21 mouse cellular contexts compared by ENCODE assay signal in genomic region chr11:69305291-69305690, GRCm38 (mm10).
"Had no signal": no experiment of that assay in that cellular context is flagged by ENCODE, and none has a peak within 500 bp of the region (broad histone marks: within the 10 kb centered on the region; RNA-seq: fewer than 3 reads in every experiment).

No protein-coding gene starts in this region.

- H3K9ac ChIP-seq: limb, embryonic 13.5 days; liver, embryonic 12.5 days; liver, embryonic 15.5 days; lung, embryonic 15.5 days; neural tube, embryonic 12.5 days; neural tube, embryonic 15.5 days had no signal

- H3K9me3 ChIP-seq: limb, embryonic 10.5 days; limb, embryonic 13.5 days; liver, embryonic 12.5 days; liver, embryonic 15.5 days; lung, embryonic 15.5 days; megakaryocyte, embryonic 14.5 days; midbrain, embryonic 10.5 days; neural tube, embryonic 12.5 days; neural tube, embryonic 15.5 days had no signal

- H3K4me2 ChIP-seq: limb, embryonic 13.5 days; liver, embryonic 12.5 days; liver, embryonic 15.5 days; lung, embryonic 15.5 days; neural tube, embryonic 12.5 days; neural tube, embryonic 15.5 days had no signal

- ATAC-seq: intestine, postnatal 0 days; liver, embryonic 12.5 days had no signal

- H3K27me3 ChIP-seq: limb, embryonic 13.5 days; liver, embryonic 12.5 days; liver, embryonic 15.5 days; lung, embryonic 15.5 days; neural tube, embryonic 12.5 days; neural tube, embryonic 15.5 days had no signal

- H3K4me3 ChIP-seq: limb, embryonic 10.5 days; limb, embryonic 13.5 days; liver, embryonic 12.5 days; liver, embryonic 15.5 days; lung, embryonic 15.5 days; megakaryocyte, embryonic 14.5 days; midbrain, embryonic 10.5 days; neural tube, embryonic 12.5 days; neural tube, embryonic 15.5 days had no signal

- H3K4me1 ChIP-seq: limb, embryonic 10.5 days; limb, embryonic 13.5 days; liver, embryonic 15.5 days; lung, embryonic 15.5 days; midbrain, embryonic 10.5 days; neural tube, embryonic 12.5 days; neural tube, embryonic 15.5 days had no signal

- DNase-seq: kidney, adult 2 months; kidney, postnatal 10 days; liver; lung, adult 18-20 months; lung, postnatal 10 days; lung, postnatal 36 days; midbrain, embryonic 14.5 days; retina, postnatal 1 day; right cerebral cortex, postnatal 25 days; thymus, adult 18-20 months; thymus, postnatal 36 days had no signal

- H3K27ac ChIP-seq: limb, embryonic 10.5 days; limb, embryonic 13.5 days; liver, embryonic 12.5 days; liver, embryonic 15.5 days; lung, embryonic 15.5 days; midbrain, embryonic 10.5 days; neural tube, embryonic 12.5 days; neural tube, embryonic 15.5 days had no signal
